Mouse (Mus musculus) olfactory bulb, adult 2 months (tissue): ENCODE results near the gene Dpysl4. TPM values are rescaled to one million over a fixed set of nuclear protein-coding genes. Genes with fewer than 3 reads are reported as not detected.
A peak's percentile ranks its signal among the peaks of the same experiment; 100 is the strongest.

ENCODE experiments used
- H3K27ac ChIP-seq: fragments of 200-500 bp; 2 replicates; pipeline ENCODE4 v1.5.1; 2012; ENCODE audit warnings: low read depth, low read length; ENCODE audit not compliant: insufficient read depth
- H3K4me1 ChIP-seq: fragments of 200-500 bp; 2 replicates; pipeline ENCODE4 v1.6.1; 2012; ENCODE audit warnings: low read length; ENCODE audit not compliant: control insufficient read depth, insufficient read depth
- H3K4me3 ChIP-seq: fragments of 200-500 bp; 2 replicates; pipeline ENCODE4 v1.5.1; 2012; ENCODE audit warnings: mild to moderate bottlenecking, low read depth, low read length, moderate library complexity; ENCODE audit not compliant: insufficient read depth
- CTCF ChIP-seq: fragments of 200-500 bp; IDR thresholded peaks from 2 replicates; pipeline ENCODE4 v1.5.1; 2012; ENCODE audit warnings: low read depth, mild to moderate bottlenecking, low read length, moderate library complexity; ENCODE audit not compliant: insufficient read depth
- POLR2A ChIP-seq: fragments of 200-500 bp; IDR thresholded peaks from 2 replicates; pipeline ENCODE4 v1.6.1; 2012; ENCODE audit warnings: mild to moderate bottlenecking, low read depth, low read length, moderate library complexity; ENCODE audit not compliant: insufficient read depth
- WGBS: fragments of 180-500 bp; shearing (Covaris S2); methylation state at CpG from one replicate; pipeline ENCODE4 v1.1.7; 2018; 5-methylcytosine and 5-hydroxymethylcytosine counted together
- polyA plus RNA-seq: library from polyadenylated mRNA; stranded (reverse); fragments of >200 nt; gene quantifications from 2 replicates; pipeline ENCODE4 v1.2.4, GENCODE M21; 2012; ENCODE audit warnings: low replicate concordance; ENCODE audit not compliant: missing spikeins, insufficient read depth, insufficient read length

The Dpysl4 gene
- not detected in 2 replicates for polyA plus RNA-seq

DNA sequence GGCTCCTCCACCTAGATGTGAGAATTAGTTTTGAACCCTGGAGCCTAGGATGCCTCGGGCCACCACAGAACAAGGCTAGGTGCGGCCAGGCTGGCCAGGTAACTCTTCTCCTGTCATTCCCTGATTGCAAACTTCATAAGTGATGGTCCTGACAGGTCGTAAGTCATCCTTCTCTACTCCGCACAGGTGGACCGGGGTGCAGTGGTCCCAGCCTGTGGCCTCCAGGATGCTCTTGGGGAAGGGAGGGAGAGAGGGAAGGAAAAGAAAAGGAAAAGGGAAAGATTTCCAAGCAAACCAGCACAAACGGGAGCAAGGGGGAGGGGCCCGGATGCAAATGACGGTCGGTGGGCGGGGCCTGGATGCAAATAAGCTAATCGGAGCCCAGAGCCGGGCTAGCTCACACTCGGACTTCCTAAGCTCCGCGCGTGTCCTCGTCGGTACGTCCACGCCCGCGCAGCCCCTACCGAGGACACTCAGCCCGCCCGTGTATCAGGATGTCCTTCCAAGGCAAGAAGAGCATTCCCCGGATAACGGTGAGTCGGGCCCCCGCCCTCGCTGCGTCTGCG is at the start of gene Dpysl4:
Gene Dpysl4 (plus strand): TSS at position 373 of the 566 bp plus-strand sequence.
- H3K4me3 ChIP-seq, result peak within 1 kb of the TSS; percentile 73
- H3K4me1 ChIP-seq, result peaks cover 17% of the 10 kb centered on the region
- WGBS, result 7% methylated on average over 32 of the region's 32 CpGs
- TF ChIP-seq POLR2A (peak; percentile 45; the same call in 1 of the 2 replicates), CTCF (no peak)
- H3K27ac ChIP-seq, result peak within 1 kb of the TSS; percentile 35; the same call in 1 of the 2 replicates

DNA sequence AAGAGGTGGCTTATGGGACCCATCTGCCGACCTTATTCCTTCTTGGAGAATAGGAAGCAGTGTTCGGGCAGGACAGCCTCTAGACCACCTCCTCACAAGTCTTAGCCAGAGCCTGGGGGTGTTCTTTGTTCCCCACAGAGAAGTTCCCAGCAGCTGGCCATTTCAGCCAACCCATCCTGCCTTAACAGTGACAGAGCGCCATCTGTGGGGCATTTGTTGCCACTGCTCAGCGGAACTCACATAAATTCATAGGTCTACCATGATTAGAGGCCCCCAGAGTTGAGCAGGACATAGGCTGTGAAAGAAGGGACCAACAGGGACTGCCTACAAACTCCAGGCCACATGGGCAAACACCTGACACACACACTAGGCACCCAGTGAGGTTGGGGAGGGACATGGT is 22.4 kb upstream of the Dpysl4 start:
- Histone ChIP-seq H3K4me3 (no peak overlapping the region), H3K4me1 (peaks cover 3% of the 10 kb centered on the region; the same call in 1 of the 2 replicates), H3K27ac (no peak overlapping the region)
- WGBS, result 62% methylated on average over 4 of the region's 4 CpGs
- TF ChIP-seq CTCF (no peak), POLR2A (no peak)

DNA sequence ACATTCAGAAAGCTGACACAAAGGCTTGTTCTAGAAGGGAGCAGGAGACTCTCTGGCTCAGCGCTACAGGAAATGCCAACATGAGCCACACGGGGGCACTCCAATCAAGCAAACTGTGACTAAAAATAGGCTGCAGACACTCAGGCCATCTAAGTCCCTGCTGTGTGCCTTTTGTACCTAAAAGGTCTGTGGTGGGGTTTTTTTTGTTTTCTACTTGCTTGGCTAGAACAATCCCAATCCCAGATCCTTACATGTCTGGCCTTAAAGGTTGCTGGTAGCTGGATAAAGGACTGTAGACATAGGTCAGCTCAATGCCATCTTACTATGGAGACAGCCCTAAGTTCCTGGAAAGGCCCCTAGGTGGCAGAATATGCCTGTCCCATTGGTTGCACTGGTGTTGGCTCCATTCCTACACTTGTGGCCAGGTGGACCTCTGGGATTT is 17.6 kb upstream of the Dpysl4 start:
- WGBS, result 0% methylated on average over 2 of the region's 2 CpGs
- Histone ChIP-seq H3K27ac (no peak overlapping the region), H3K4me3 (no peak overlapping the region), H3K4me1 (peaks cover 3% of the 10 kb centered on the region; the same call in 1 of the 2 replicates)
- TF ChIP-seq POLR2A (no peak), CTCF (no peak; the same call in 1 of the 2 replicates)

DNA sequence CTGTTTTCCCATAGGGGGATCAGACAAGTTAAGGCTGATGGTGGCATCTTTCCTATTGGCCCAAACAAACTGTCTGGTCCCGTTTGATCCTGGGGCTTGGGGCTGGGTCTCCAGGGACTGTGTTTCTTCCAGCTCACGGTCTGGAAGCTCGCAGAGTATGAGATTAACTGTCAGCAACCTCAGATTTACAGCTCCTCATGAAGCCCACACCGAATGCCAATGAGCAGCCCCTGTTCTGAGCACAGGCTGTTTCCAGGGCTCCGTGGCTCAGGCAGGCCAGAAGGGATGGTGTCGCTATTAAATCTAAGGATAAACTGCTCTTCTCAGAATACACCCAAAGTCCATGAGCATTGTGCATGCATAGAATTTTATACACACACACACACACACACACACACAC is 11.6 kb upstream of the Dpysl4 start:
- TF ChIP-seq CTCF, result no peak
- no peak for TF ChIP-seq POLR2A
- no peak overlapping the region for H3K4me3 ChIP-seq
- peaks cover 31% of the 10 kb centered on the region for H3K4me1 ChIP-seq
- WGBS, result 72% methylated on average over 6 of the region's 6 CpGs
- H3K27ac ChIP-seq, result no peak overlapping the region

DNA sequence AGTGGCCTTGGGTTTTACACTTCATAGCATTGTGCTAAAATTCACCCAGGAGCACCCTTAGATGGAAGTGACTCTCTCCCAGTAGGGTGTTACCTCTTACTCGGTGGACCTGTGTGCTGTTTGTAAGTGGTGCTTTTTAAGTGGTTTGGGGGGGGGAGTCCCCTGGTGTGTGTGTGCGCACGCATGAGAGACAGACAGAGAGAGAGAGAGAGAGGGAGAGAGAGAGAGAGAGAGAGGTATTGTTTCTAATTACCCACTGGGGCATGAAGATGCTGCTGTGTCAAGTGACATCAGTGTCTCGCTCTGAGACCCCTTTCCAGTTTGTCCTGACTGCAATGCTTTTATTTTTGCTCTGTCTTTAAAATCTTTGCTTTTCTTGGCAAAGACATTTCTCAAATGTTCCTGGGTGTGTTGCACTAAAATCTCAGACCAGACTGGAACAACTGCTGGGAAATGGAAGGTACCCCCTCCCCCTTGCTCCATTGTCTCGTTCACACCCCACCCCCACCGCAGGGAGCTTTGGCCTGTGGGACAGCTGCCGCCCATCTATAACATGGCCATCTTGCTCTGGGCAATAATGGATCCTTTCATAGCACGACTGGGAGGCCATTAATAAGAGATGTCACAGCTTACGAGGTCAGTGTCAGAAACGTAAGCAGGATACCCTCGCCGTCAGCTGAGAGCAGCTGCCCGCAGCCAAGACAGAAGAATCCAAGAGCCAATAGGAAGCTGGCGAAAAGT is 10.6 kb upstream of the Dpysl4 start:
- Histone ChIP-seq H3K4me1 (peaks cover 31% of the 10 kb centered on the region), H3K4me3 (no peak overlapping the region), H3K27ac (no peak overlapping the region)
- TF ChIP-seq POLR2A (no peak), CTCF (no peak)
- WGBS, result 72% methylated on average over 14 of the region's 14 CpGs

DNA sequence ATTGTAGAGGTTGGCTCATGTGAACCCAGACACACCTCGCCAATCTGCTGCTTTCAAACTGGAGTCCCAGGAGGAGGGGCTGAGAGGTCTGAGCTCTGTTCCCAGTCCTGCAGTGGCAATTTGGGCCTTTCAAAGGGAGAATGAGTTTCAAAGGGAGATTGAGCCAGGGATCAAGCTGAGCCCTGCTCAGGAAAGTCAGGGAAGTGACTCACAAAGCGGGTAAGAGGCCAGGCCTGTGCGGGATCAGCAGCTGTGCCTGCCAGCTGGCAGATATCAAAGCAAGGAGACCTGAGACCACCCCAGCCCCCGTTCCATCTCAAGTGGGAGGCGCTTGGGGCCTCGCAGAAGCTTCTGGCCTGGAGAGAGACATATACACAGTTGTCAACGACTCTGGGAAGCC is 8.5 kb upstream of the Dpysl4 start:
- TF ChIP-seq CTCF (no peak), POLR2A (no peak)
- 28% methylated on average over 7 of the region's 7 CpGs for WGBS
- peak overlapping the region; percentile 68 for H3K27ac ChIP-seq
- H3K4me1 ChIP-seq, result peaks cover 31% of the 10 kb centered on the region
- H3K4me3 ChIP-seq, result no peak overlapping the region

DNA sequence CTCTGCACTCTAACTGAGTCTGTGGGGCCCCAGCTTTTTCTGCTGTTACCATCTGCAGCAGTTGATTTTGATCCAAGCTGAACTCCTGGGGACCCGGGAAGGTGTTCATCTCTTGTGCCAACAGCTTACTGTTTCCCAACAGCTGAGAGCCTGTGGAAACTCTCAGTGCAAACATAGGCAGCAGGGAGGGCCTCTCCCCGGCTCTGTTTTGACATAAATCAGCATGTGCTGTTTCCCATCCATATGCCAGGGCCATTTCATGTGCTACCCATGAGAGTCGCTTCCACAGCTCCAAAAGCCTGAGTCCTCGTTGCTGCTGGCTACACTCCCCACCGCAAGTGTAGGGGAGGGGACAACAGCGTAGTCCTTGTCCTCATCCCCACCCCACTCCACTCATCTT is 7.6 kb upstream of the Dpysl4 start:
- peaks cover 31% of the 10 kb centered on the region for H3K4me1 ChIP-seq
- TF ChIP-seq POLR2A (no peak), CTCF (no peak)
- no peak overlapping the region for H3K4me3 ChIP-seq
- 30% methylated on average over 6 of the region's 6 CpGs for WGBS
- no peak overlapping the region for H3K27ac ChIP-seq

DNA sequence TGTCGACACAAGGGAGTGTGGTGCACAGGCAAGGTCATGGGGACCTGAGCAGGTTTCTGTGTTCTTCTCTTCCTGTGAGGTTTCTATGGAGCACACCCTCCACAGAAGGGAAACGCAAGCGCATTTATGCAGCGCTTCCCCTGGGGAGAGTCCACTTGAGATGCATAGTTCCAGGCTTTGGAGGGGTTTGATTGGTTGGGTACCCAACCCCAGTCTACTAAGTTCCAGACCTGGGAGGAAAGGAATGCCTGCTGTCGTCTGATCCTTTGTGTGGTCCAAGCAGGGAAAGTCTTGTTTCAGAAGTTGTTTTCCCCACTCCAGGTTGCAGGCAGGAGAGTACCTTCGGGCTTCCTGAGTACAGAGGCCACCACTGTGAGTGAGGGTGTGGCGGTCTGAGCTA is 6.7 kb upstream of the Dpysl4 start:
- TF ChIP-seq POLR2A (no peak), CTCF (no peak)
- Histone ChIP-seq H3K4me1 (peaks cover 31% of the 10 kb centered on the region), H3K4me3 (no peak overlapping the region), H3K27ac (no peak overlapping the region)
- WGBS, result 90% methylated on average over 7 of the region's 7 CpGs

DNA sequence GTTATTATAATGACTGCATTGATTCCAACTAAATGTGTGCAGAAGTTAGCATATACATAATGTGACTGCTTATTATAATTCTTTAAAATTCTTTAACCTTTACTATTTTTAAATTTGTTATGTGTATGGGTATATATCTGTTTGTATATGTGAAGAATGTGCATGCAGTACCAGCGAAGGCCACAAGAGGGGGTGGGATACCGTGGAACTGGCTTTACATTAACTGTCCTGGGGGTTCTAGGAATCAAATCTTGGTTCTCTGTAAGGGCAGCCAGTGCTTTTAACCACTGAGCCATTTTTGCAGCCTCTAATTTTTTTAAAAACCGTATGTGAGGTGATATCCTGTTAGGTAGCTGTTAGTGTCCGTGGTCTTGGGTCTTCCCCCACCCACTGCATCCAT is 5.1 kb upstream of the Dpysl4 start:
- 77% methylated on average over 4 of the region's 4 CpGs for WGBS
- Histone ChIP-seq H3K27ac (no peak overlapping the region), H3K4me3 (no peak overlapping the region), H3K4me1 (peaks cover 30% of the 10 kb centered on the region)
- TF ChIP-seq CTCF (no peak), POLR2A (no peak)
